Mouse (Mus musculus): ENCODE measurements around the gene Tdrkh. TPM values are rescaled to one million over a fixed set of nuclear protein-coding genes. Genes with fewer than 3 reads are reported as not detected.
A peak's percentile ranks its signal among the peaks of the same experiment; 100 is the strongest.

Gene Tdrkh
- polyA plus RNA-seq, 1 experiment: 17.0 TPM

GRCm38 (mm10) chr3:94483790-94484439 is 70.8 kb downstream of the Tdrkh start:
- DNase-seq (ENCODE audit: extremely low spot score in 1 of 2, low spot score in 1 of 2): peak; percentile 96 to 98

Other genes with a start within 250 kb of the Tdrkh start
- gene Gm10696, start 235.1 kb upstream of the Tdrkh start, polyA plus RNA-seq (2012; rRNA removed): not detected in 2 replicates
- gene Gm5286, start 216.6 kb upstream of the Tdrkh start, polyA plus RNA-seq (2012; rRNA removed): not detected in 2 replicates
- not detected in 2 replicates for gene Gm4778, start 149.2 kb upstream of the Tdrkh start, polyA plus RNA-seq (2012; rRNA removed)
- 18.7 and 22.1 TPM in 2 replicates for gene Them4, start 103.2 kb upstream of the Tdrkh start, polyA plus RNA-seq (2012; rRNA removed)
- not detected in 2 replicates for gene Them5, start 71.2 kb upstream of the Tdrkh start, polyA plus RNA-seq (2012; rRNA removed)
- 1.4 and 1.5 TPM in 2 replicates for gene C2cd4d, start 50.8 kb upstream of the Tdrkh start, polyA plus RNA-seq (2012; rRNA removed)
- 0.95 and 1.1 TPM in 2 replicates for gene Rorc, start 40.5 kb upstream of the Tdrkh start, polyA plus RNA-seq (2012; rRNA removed)
- gene Lingo4, start 14.8 kb upstream of the Tdrkh start, polyA plus RNA-seq (2012; rRNA removed): 0.40 and 0.55 TPM in 2 replicates
- 49.4 and 52.5 TPM in 2 replicates for gene Mrpl9, start 30.0 kb downstream of the Tdrkh start, polyA plus RNA-seq (2012; rRNA removed)
- 0.19 and 0.28 TPM in 2 replicates for gene Oaz3, start 30.6 kb downstream of the Tdrkh start, polyA plus RNA-seq (2012; rRNA removed)
- 410 and 454 TPM in 2 replicates for gene Celf3, start 65.0 kb downstream of the Tdrkh start, polyA plus RNA-seq (2012; rRNA removed)
- gene Riiad1, start 67.1 kb downstream of the Tdrkh start, polyA plus RNA-seq (2012; rRNA removed): 3.5 and 4.6 TPM in 2 replicates
- 47.5 and 50.5 TPM in 2 replicates for gene Snx27, start 169.4 kb downstream of the Tdrkh start, polyA plus RNA-seq (2012; rRNA removed)
- not detected in 2 replicates for gene Gm10972, start 229.8 kb downstream of the Tdrkh start, polyA plus RNA-seq (2012; rRNA removed)
- 1.2 and 1.3 TPM in 2 replicates for gene Tuft1, start 245.6 kb downstream of the Tdrkh start, polyA plus RNA-seq (2012; rRNA removed)

Measured in frontal cortex, adult 2 months (tissue).